Mouse (Mus musculus) thymus, adult 2 months (tissue): ENCODE data around the gene Trp53bp1.

Source experiments
- CTCF ChIP-seq: fragments of 200-500 bp; IDR thresholded peaks from 2 replicates; pipeline ENCODE4 v1.5.1; 2012; ENCODE audit warnings: mild to moderate bottlenecking, control low read depth, low read length, moderate library complexity, borderline replicate concordance; ENCODE audit not compliant: control insufficient read depth, poor library complexity, insufficient read depth; ENCODE audit errors: extremely low read depth
- POLR2A ChIP-seq: fragments of 200-500 bp; IDR thresholded peaks from 2 replicates; pipeline ENCODE4 v1.6.1; 2012; ENCODE audit warnings: mild to moderate bottlenecking, low read length, control low read depth, moderate library complexity; ENCODE audit not compliant: control insufficient read depth, poor library complexity, insufficient read depth; ENCODE audit errors: extremely low read depth

- TF ChIP-seq CTCF (no peak), POLR2A (no peak)
These were observed 27.1 kb downstream of the Trp53bp1 start for GRCm38 (mm10) chr2:121244099-121244498.
